Mouse (Mus musculus): ENCODE data around the gene Brk1. TPM values are rescaled to one million over a fixed set of nuclear protein-coding genes. Genes with fewer than 3 reads are reported as not detected.

The Brk1 gene
- total and polyA plus RNA-seq, 2 experiments from 2014 or later = 211 to 295 TPM

DNA sequence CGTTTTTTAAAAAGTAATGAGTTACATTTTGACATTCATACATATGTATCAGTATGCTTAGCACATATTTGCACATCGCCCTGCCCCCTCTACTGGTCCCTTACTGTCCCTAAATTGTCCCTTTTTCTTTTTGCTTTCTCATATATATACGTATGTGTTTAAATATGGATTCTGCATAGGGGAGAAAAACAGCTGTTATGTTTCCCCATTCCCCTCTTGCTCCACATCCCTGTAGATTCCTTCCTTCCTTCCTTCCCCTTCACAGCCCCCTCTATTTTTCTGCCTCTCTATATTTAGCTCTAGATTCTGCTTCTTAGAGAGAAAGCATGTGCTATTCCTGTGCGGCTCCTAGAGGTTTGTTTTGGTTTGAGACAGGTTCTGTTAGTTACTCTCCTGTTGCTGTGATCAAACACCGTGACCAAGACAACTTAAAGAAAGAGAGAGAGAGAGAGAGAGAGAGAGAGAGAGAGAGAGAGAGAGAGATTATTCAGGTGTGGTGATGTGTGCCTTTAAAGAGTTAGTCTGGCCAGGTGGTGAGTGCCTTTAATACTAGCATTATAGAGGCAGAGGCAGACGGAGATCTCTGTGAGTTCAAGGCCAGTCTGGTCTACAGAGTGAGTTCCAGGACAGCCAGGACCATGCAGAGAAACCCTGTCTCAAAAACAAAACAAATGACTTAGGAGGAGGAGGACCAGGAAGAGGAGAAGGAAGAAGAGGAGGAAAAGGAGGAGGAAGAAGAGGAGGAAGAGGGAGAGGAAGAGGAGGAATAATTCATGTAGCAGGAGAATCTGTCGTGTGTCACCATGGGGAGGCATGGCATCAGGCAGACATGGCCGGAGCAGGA lies 55.3 kb downstream of the Brk1 start:
- TF ChIP-seq CTCF (IDR thresholded peaks at IDR 0.05; ENCODE audit: low read depth) = no peak
- DNase-seq (ENCODE audit: low spot score) = no peak
- ATAC-seq = no peak
- Histone ChIP-seq H3K4me3 (ENCODE audit: low read length) (no peak overlapping the region), H3K4me1 (ENCODE audit: insufficient read depth, low read length) (no peaks in the 10 kb centered on the region), H3K27me3 (ENCODE audit: insufficient read depth, low read length) (no peaks in the 10 kb centered on the region), H3K9ac (replicated peaks; ENCODE audit: low read length) (no peak overlapping the region), H3K36me3 (ENCODE audit: insufficient read depth, low read length) (no peaks in the 10 kb centered on the region), H3K4me2 (ENCODE audit: low read depth, low read length) (no peak overlapping the region), H3K9me3 (ENCODE audit: low read length) (no peaks in the 10 kb centered on the region), H3K27ac (no peak overlapping the region)
- 69% methylated on average over 8 of the region's 8 CpGs for WGBS

DNA sequence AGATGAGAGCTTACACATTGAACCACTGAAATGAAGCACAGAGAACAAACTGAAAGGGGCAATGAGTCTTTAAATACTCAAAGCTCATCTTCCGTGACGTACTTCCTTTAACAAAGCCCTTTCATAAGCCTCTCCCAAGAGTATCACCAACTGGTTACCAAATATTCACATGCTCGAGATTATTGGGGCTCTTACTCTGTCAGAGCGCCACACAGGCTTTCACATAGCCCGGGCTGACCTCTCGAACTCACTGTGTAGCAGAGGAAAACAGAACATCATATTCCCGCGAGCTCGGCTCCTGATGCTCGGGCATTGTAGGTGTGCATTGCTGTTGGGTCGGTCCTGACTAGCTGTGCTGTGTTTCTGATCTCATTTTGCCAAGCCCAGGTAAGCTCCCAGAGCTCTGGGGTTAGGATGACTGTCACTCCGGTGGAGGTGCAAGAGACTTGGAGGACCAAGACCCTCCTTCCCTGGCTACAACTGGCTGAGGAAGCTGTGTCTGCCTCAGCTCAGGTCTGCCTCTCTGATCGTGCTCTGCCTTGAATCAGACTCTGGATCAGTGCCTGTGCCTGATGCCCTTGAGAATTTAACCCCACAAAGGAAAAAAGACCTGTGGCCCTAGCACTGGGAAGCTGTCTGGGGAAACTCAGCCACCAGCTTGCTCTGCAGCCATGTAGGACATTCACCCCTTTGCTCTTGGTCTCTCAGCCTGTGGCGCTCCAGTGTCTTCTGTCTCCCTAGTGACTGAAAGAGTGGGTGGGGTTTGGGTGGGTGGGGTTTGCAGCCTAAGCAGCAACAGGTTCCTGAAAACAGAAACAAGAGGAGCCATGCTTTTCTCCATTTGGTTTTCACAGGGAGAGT lies 56.1 kb downstream of the Brk1 start:
- DNase-seq (ENCODE audit: low spot score) (no peak), ATAC-seq (no peak)
- Histone ChIP-seq H3K27ac (no peak overlapping the region), H3K4me2 (ENCODE audit: low read depth, low read length) (no peak overlapping the region), H3K4me3 (ENCODE audit: low read length) (no peak overlapping the region), H3K36me3 (ENCODE audit: insufficient read depth, low read length) (no peaks in the 10 kb centered on the region), H3K4me1 (ENCODE audit: insufficient read depth, low read length) (no peaks in the 10 kb centered on the region), H3K9me3 (ENCODE audit: low read length) (no peaks in the 10 kb centered on the region), H3K9ac (replicated peaks; ENCODE audit: low read length) (no peak overlapping the region), H3K27me3 (ENCODE audit: insufficient read depth, low read length) (no peaks in the 10 kb centered on the region)
- WGBS = 70% methylated on average over 14 of the region's 14 CpGs
- no peak for TF ChIP-seq CTCF (IDR thresholded peaks at IDR 0.05; ENCODE audit: low read depth)

DNA sequence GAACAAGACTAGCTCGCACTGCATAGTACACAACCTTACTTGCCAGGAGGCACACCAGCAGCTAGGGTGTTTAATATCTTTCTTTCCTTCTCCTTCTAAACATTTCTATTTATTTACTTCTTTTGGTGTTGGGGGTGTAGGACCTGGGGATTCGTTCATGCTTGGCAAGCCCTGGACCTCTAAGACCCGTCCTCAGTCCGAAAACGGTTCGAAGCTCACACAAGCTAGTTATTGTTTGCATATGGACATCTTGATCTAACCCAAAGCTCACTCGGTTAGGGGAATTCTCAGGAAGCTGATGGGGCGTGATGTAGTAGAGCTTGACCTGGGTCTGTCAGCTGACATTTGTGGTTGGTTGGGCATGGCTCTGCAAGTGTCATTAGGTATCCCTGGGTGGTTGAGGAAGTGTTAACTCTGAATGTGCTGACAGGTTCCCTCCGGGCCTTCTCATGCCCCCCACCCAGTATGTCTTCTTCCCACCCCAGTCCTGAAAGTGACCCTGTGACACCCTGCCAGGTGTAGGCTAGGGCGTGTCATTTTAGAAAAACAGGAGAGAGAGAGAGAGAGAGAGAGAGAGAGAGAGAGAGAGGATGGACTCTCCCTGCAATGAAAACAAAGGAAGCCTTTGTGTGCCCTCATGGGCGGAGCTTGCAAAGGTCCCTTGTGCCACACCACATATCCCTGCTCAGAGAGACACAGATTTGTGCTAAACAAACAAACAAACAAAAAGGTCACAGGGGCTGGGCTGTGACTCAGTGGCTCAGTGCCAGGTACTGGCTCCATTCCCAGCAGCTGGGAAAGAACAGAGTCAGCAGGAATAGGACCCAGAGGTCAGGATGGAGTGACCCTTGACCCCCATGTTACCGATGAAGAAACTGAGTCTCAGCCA lies 57.0 kb downstream of the Brk1 start:
- Histone ChIP-seq H3K4me3 (ENCODE audit: low read length) (no peak overlapping the region), H3K27ac (no peak overlapping the region), H3K36me3 (ENCODE audit: insufficient read depth, low read length) (no peaks in the 10 kb centered on the region), H3K4me1 (ENCODE audit: insufficient read depth, low read length) (no peaks in the 10 kb centered on the region), H3K9ac (replicated peaks; ENCODE audit: low read length) (no peak overlapping the region), H3K9me3 (ENCODE audit: low read length) (no peaks in the 10 kb centered on the region), H3K4me2 (ENCODE audit: low read depth, low read length) (no peak overlapping the region), H3K27me3 (ENCODE audit: insufficient read depth, low read length) (no peaks in the 10 kb centered on the region)
- TF ChIP-seq CTCF (IDR thresholded peaks at IDR 0.05; ENCODE audit: low read depth) = no peak
- WGBS = 62% methylated on average over 12 of the region's 12 CpGs
- no peak for ATAC-seq
- no peak for DNase-seq (ENCODE audit: low spot score)

DNA sequence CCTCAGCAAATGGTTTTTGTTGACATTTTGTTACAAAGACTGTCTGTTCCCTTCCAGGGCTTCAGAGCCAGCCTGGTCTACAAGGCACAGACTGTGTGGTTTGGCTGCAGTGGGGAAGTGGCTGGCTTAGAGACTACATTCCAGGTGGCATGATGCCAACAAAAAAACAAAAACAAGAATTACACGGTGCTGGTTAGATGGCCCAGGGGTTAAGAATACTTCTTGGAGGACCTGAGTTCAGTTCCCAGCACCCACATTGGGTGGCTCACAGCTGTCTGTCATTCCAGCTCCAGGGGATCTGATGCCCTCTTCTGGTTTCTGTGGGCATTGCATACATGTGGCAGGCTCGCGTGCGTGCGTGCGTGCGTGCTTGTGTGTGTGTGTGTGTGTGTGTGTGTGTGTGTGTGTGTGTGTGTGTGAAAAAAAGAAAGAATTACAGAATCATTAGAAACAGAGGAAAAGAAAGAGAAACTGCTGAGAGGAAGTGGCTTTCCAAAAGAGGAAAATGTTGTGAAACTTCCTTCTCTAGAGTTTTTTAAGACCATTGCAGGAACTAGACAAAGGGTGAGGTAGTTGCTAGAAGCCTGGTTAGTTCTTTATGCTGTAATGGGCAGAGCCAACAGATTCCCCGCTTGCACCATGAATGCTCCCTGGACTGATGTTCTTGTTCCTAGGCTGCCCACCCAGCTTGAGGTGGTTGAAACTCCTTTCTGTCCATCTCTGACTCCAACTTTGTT lies 58.6 kb downstream of the Brk1 start:
- Histone ChIP-seq H3K4me1 (ENCODE audit: insufficient read depth, low read length) (no peaks in the 10 kb centered on the region), H3K4me3 (ENCODE audit: low read length) (no peak overlapping the region), H3K27me3 (ENCODE audit: insufficient read depth, low read length) (no peaks in the 10 kb centered on the region), H3K9me3 (ENCODE audit: low read length) (no peaks in the 10 kb centered on the region), H3K27ac (no peak overlapping the region), H3K9ac (replicated peaks; ENCODE audit: low read length) (no peak overlapping the region), H3K4me2 (ENCODE audit: low read depth, low read length) (no peak overlapping the region), H3K36me3 (ENCODE audit: insufficient read depth, low read length) (no peaks in the 10 kb centered on the region)
- peak; percentile 13; the same call in 1 of the 2 replicates for TF ChIP-seq CTCF (IDR thresholded peaks at IDR 0.05; ENCODE audit: low read depth)
- no peak for DNase-seq (ENCODE audit: low spot score)
- WGBS = 92% methylated on average over 8 of the region's 8 CpGs
- ATAC-seq = no peak

GRCm38 (mm10) chr6:113664305-113664704 lies 59.7 kb downstream of the Brk1 start:
- Histone ChIP-seq H3K36me3 (ENCODE audit: insufficient read depth, low read length) (no peaks in the 10 kb centered on the region), H3K4me2 (ENCODE audit: low read depth, low read length) (no peak overlapping the region), H3K4me3 (ENCODE audit: low read length) (no peak overlapping the region), H3K9me3 (ENCODE audit: low read length) (no peaks in the 10 kb centered on the region), H3K27me3 (ENCODE audit: insufficient read depth, low read length) (no peaks in the 10 kb centered on the region), H3K9ac (replicated peaks; ENCODE audit: low read length) (no peak overlapping the region), H3K27ac (no peak overlapping the region), H3K4me1 (ENCODE audit: insufficient read depth, low read length) (no peaks in the 10 kb centered on the region)
- DNase-seq (ENCODE audit: low spot score) = no peak
- WGBS = 89% methylated on average over 7 of the region's 7 CpGs
- no peak for ATAC-seq
- TF ChIP-seq CTCF (IDR thresholded peaks at IDR 0.05; ENCODE audit: low read depth) = no peak

Other genes starting within 250 kb of the Brk1 start
- gene Tada3, start 226.9 kb upstream of the Brk1 start, total RNA-seq (2014; rRNA removed) = 26.2 and 33.1 TPM in 2 replicates
- gene Tada3, start 226.9 kb upstream of the Brk1 start, polyA plus RNA-seq (2015; fragmentation: Nextera tagmentation; extraction: Ambion mirVana) = 57.5 and 61.8 TPM in 2 replicates
- 178 and 195 TPM in 2 replicates for gene Arpc4, start 226.7 kb upstream of the Brk1 start, total RNA-seq (2014; rRNA removed)
- 475 and 479 TPM in 2 replicates for gene Arpc4, start 226.7 kb upstream of the Brk1 start, polyA plus RNA-seq (2015; fragmentation: Nextera tagmentation; extraction: Ambion mirVana)
- 11.9 and 13.1 TPM in 2 replicates for gene Ttll3, start 215.5 kb upstream of the Brk1 start, total RNA-seq (2014; rRNA removed)
- gene Ttll3, start 215.5 kb upstream of the Brk1 start, polyA plus RNA-seq (2015; fragmentation: Nextera tagmentation; extraction: Ambion mirVana) = 10.3 and 11.6 TPM in 2 replicates
- 20.8 and 23.6 TPM in 2 replicates for gene Rpusd3, start 185.4 kb upstream of the Brk1 start, total RNA-seq (2014; rRNA removed)
- gene Rpusd3, start 185.4 kb upstream of the Brk1 start, polyA plus RNA-seq (2015; fragmentation: Nextera tagmentation; extraction: Ambion mirVana) = 24.2 and 27.3 TPM in 2 replicates
- not detected in 2 replicates for gene Cidec, start 169.0 kb upstream of the Brk1 start, total RNA-seq (2014; rRNA removed)
- gene Cidec, start 169.0 kb upstream of the Brk1 start, polyA plus RNA-seq (2015; fragmentation: Nextera tagmentation; extraction: Ambion mirVana) = not detected in 2 replicates
- 48.6 and 57.9 TPM in 2 replicates for gene Jagn1, start 162.2 kb upstream of the Brk1 start, total RNA-seq (2014; rRNA removed)
- 80.2 and 82.3 TPM in 2 replicates for gene Jagn1, start 162.2 kb upstream of the Brk1 start, polyA plus RNA-seq (2015; fragmentation: Nextera tagmentation; extraction: Ambion mirVana)
- gene Il17re, start 146.3 kb upstream of the Brk1 start, total RNA-seq (2014; rRNA removed) = 0.10 TPM in 1 of 2 replicates, not detected in the other
- gene Il17re, start 146.3 kb upstream of the Brk1 start, polyA plus RNA-seq (2015; fragmentation: Nextera tagmentation; extraction: Ambion mirVana) = 0.48 and 0.75 TPM in 2 replicates
- 7.3 and 9.0 TPM in 2 replicates for gene Il17rc, start 133.3 kb upstream of the Brk1 start, total RNA-seq (2014; rRNA removed)
- 5.2 and 7.0 TPM in 2 replicates for gene Il17rc, start 133.3 kb upstream of the Brk1 start, polyA plus RNA-seq (2015; fragmentation: Nextera tagmentation; extraction: Ambion mirVana)
- gene Creld1, start 121.5 kb upstream of the Brk1 start, total RNA-seq (2014; rRNA removed) = 41.6 and 51.1 TPM in 2 replicates
- gene Creld1, start 121.5 kb upstream of the Brk1 start, polyA plus RNA-seq (2015; fragmentation: Nextera tagmentation; extraction: Ambion mirVana) = 60.2 and 65.0 TPM in 2 replicates
- 40.4 and 41.7 TPM in 2 replicates for gene Prrt3, start 102.8 kb upstream of the Brk1 start, total RNA-seq (2014; rRNA removed)
- gene Prrt3, start 102.8 kb upstream of the Brk1 start, polyA plus RNA-seq (2015; fragmentation: Nextera tagmentation; extraction: Ambion mirVana) = 15.7 and 15.8 TPM in 2 replicates
- 81.0 and 86.8 TPM in 2 replicates for gene Emc3, start 73.1 kb upstream of the Brk1 start, total RNA-seq (2014; rRNA removed)
- gene Emc3, start 73.1 kb upstream of the Brk1 start, polyA plus RNA-seq (2015; fragmentation: Nextera tagmentation; extraction: Ambion mirVana) = 120 and 124 TPM in 2 replicates
- gene Fancd2, start 73.1 kb upstream of the Brk1 start, total RNA-seq (2014; rRNA removed) = 3.8 and 4.5 TPM in 2 replicates
- 2.1 and 2.7 TPM in 2 replicates for gene Fancd2, start 73.1 kb upstream of the Brk1 start, polyA plus RNA-seq (2015; fragmentation: Nextera tagmentation; extraction: Ambion mirVana)
- gene Fancd2os, start 4.1 kb upstream of the Brk1 start, total RNA-seq (2014; rRNA removed) = 0.54 TPM in 1 of 2 replicates, not detected in the other
- not detected in 2 replicates for gene Fancd2os, start 4.1 kb upstream of the Brk1 start, polyA plus RNA-seq (2015; fragmentation: Nextera tagmentation; extraction: Ambion mirVana)
- 95.7 and 95.9 TPM in 2 replicates for gene Vhl, start 19.2 kb downstream of the Brk1 start, total RNA-seq (2014; rRNA removed)
- 65.4 and 66.8 TPM in 2 replicates for gene Vhl, start 19.2 kb downstream of the Brk1 start, polyA plus RNA-seq (2015; fragmentation: Nextera tagmentation; extraction: Ambion mirVana)
- gene Irak2, start 33.7 kb downstream of the Brk1 start, total RNA-seq (2014; rRNA removed) = 12.1 and 13.9 TPM in 2 replicates
- gene Irak2, start 33.7 kb downstream of the Brk1 start, polyA plus RNA-seq (2015; fragmentation: Nextera tagmentation; extraction: Ambion mirVana) = 4.6 and 4.8 TPM in 2 replicates
- 52.2 and 55.5 TPM in 2 replicates for gene Tatdn2, start 92.3 kb downstream of the Brk1 start, total RNA-seq (2014; rRNA removed)
- 0.89 and 1.6 TPM in 2 replicates for gene Tatdn2, start 92.3 kb downstream of the Brk1 start, polyA plus RNA-seq (2015; fragmentation: Nextera tagmentation; extraction: Ambion mirVana)
- not detected in 2 replicates for gene Ghrl, start 115.1 kb downstream of the Brk1 start, total RNA-seq (2014; rRNA removed)
- 0.28 and 0.51 TPM in 2 replicates for gene Ghrl, start 115.1 kb downstream of the Brk1 start, polyA plus RNA-seq (2015; fragmentation: Nextera tagmentation; extraction: Ambion mirVana)
- gene Sec13, start 136.0 kb downstream of the Brk1 start, total RNA-seq (2014; rRNA removed) = 129 and 141 TPM in 2 replicates
- gene Sec13, start 136.0 kb downstream of the Brk1 start, polyA plus RNA-seq (2015; fragmentation: Nextera tagmentation; extraction: Ambion mirVana) = 171 and 174 TPM in 2 replicates

Data from hindbrain, postnatal 0 days (tissue).